Comparison of ENCODE assay signal across 8 mouse cellular contexts in genomic region chr5:64703091-64703872, GRCm38 (mm10).
DNase-seq lines count a peak whose midpoint lies in the region; ATAC-seq lines count a peak whose summit lies in the region.

No protein-coding gene starts in this region.

- no peaks in the 10 kb centered on the region for H3K36me3 ChIP-seq in intestine, embryonic 16.5 days (ENCODE audit: control insufficient read depth, insufficient read depth, low read length)
- H3K36me3 ChIP-seq in midbrain, embryonic 15.5 days (replicated peaks): no peaks in the 10 kb centered on the region

- H3K4me3 ChIP-seq in intestine, embryonic 16.5 days (ENCODE audit: low read length): no peak overlapping the region
- H3K4me3 ChIP-seq in midbrain, embryonic 15.5 days: no peak overlapping the region

- H3K9ac ChIP-seq in intestine, embryonic 16.5 days (ENCODE audit: low read depth, low read length): no peak overlapping the region
- H3K9ac ChIP-seq in midbrain, embryonic 15.5 days: no peak overlapping the region

- peak; percentile 37 for DNase-seq in adrenal gland, postnatal 14 days
- DNase-seq in cerebellum, postnatal 4 days (ENCODE audit: low spot score in 2 of 2): peak; percentile 43 to 70
- peak; percentile 42 for DNase-seq in gastrocnemius, postnatal 14 days
- peak; percentile 36 to 63 for DNase-seq in left cerebral cortex, postnatal 14 days (ENCODE audit: low spot score in 2 of 2)
- DNase-seq in yolk sac, embryonic 10.5 days (ENCODE audit: low spot score): no peak

- H3K4me1 ChIP-seq in intestine, embryonic 16.5 days (ENCODE audit: control insufficient read depth, insufficient read depth, low read length): peaks cover 26% of the 10 kb centered on the region
- peaks cover 14% of the 10 kb centered on the region; the same call in 1 of the 2 replicates for H3K4me1 ChIP-seq in midbrain, embryonic 15.5 days

- ATAC-seq in intestine, embryonic 16.5 days: peak; percentile 14
- ATAC-seq in midbrain, embryonic 15.5 days (replicated peaks): peak; percentile 67; the same call in 1 of the 2 replicates
- no peak for ATAC-seq in inflammation-experienced regulatory T-cells, adult 6 months

- no peaks in the 10 kb centered on the region for H3K27me3 ChIP-seq in intestine, embryonic 16.5 days (replicated peaks; ENCODE audit: control insufficient read depth, insufficient read depth, low read length)
- H3K27me3 ChIP-seq in midbrain, embryonic 15.5 days (replicated peaks): no peaks in the 10 kb centered on the region

- no peaks in the 10 kb centered on the region for H3K9me3 ChIP-seq in intestine, embryonic 16.5 days (ENCODE audit: control insufficient read depth, low read length)
- H3K9me3 ChIP-seq in midbrain, embryonic 15.5 days: no peaks in the 10 kb centered on the region

- intact Hi-C loops in gastrocnemius, postnatal 14 days (cut with DNase I; ENCODE audit: low total_unique reads): loop anchor here (5.0 kb wide), 1 partner anchor 109 kb away; no protein-coding TSS in a partner anchor
- intact Hi-C loops in left cerebral cortex, postnatal 14 days (cut with DNase I): loop anchor here (2.0 to 10.0 kb wide), 2 partner anchors 100 to 188 kb away; partner anchors contain the start of gene Klf3

- peak overlapping the region; percentile 71 for H3K27ac ChIP-seq in intestine, embryonic 16.5 days (ENCODE audit: low read length)
- 0 out of 2 replicates have a peak overlapping the region, but pooled peaks have one; percentile 29 for H3K27ac ChIP-seq in midbrain, embryonic 15.5 days

- 48% methylated on average over 9 of the region's 9 CpGs for WGBS in intestine, embryonic 16.5 days
- 40% methylated on average over 9 of the region's 9 CpGs for WGBS in midbrain, embryonic 15.5 days

- 0 out of 2 replicates have a peak overlapping the region, but pooled peaks have one; percentile 17 for H3K4me2 ChIP-seq in intestine, embryonic 16.5 days (ENCODE audit: low read depth, low read length)
- H3K4me2 ChIP-seq in midbrain, embryonic 15.5 days: no peak overlapping the region
